Mouse (Mus musculus): Measurements from ENCODE around the gene Usp12. TPM values are rescaled to one million over a fixed set of nuclear protein-coding genes. Genes with fewer than 3 reads are reported as not detected.
"Not testable (repeated sequence)": the region's sequence is repeated elsewhere in the genome, so short reads cannot be mapped to it uniquely, and the experiment has no call there.

Gene Usp12
- polyA plus RNA-seq, 1 experiment from 2014 or later = 13.8 TPM

- Histone ChIP-seq H3K27me3 (ENCODE audit: control insufficient read depth, insufficient read depth, low read length) (no peaks in the 10 kb centered on the region), H3K4me1 (ENCODE audit: control insufficient read depth, insufficient read depth, low read length) (no peaks in the 10 kb centered on the region), H3K9me3 (ENCODE audit: control insufficient read depth, low read length) (no peaks in the 10 kb centered on the region), H3K4me2 (ENCODE audit: low read depth) (no peak overlapping the region), H3K9ac (ENCODE audit: low read length) (no peak overlapping the region), H3K4me3 (ENCODE audit: low read depth, low read length) (no peak overlapping the region), H3K27ac (ENCODE audit: low read depth, low read length) (no peak overlapping the region), H3K36me3 (ENCODE audit: control insufficient read depth, insufficient read depth, low read length) (peaks cover 12% of the 10 kb centered on the region)
- ATAC-seq (ENCODE audit: insufficient read depth, low FRiP score, low TSS enrichment) (no peak), DNase-seq (ENCODE audit: low spot score) (no peak)
- 79% methylated on average over 5 of the region's 5 CpGs for whole genome bisulfite sequencing
Measured at GRCm38 (mm10) chr5:146749857-146750256, 44.9 kb downstream of the Usp12 start.

GRCm38 (mm10) chr5:146736970-146737495 is 57.8 kb downstream of the Usp12 start:
- Histone ChIP-seq H3K27ac (ENCODE audit: low read depth, low read length) (no peak overlapping the region), H3K4me3 (ENCODE audit: low read depth, low read length) (no peak overlapping the region), H3K9ac (ENCODE audit: low read length) (no peak overlapping the region), H3K4me1 (ENCODE audit: control insufficient read depth, insufficient read depth, low read length) (no peaks in the 10 kb centered on the region), H3K36me3 (ENCODE audit: control insufficient read depth, insufficient read depth, low read length) (peaks cover 3% of the 10 kb centered on the region), H3K9me3 (ENCODE audit: control insufficient read depth, low read length) (no peaks in the 10 kb centered on the region), H3K27me3 (ENCODE audit: control insufficient read depth, insufficient read depth, low read length) (no peaks in the 10 kb centered on the region), H3K4me2 (ENCODE audit: low read depth) (no peak overlapping the region)
- ATAC-seq (ENCODE audit: insufficient read depth, low FRiP score, low TSS enrichment) (no peak), DNase-seq (ENCODE audit: low spot score) (no peak)
- WGBS = 85% methylated on average over 9 of the region's 9 CpGs

GRCm38 (mm10) chr5:146736348-146736747 is 58.5 kb downstream of the Usp12 start:
- Histone ChIP-seq H3K9ac (ENCODE audit: low read length) (no peak overlapping the region), H3K4me3 (ENCODE audit: low read depth, low read length) (no peak overlapping the region), H3K27ac (ENCODE audit: low read depth, low read length) (no peak overlapping the region), H3K9me3 (ENCODE audit: control insufficient read depth, low read length) (no peaks in the 10 kb centered on the region), H3K36me3 (ENCODE audit: control insufficient read depth, insufficient read depth, low read length) (peaks cover 3% of the 10 kb centered on the region), H3K27me3 (ENCODE audit: control insufficient read depth, insufficient read depth, low read length) (no peaks in the 10 kb centered on the region), H3K4me1 (ENCODE audit: control insufficient read depth, insufficient read depth, low read length) (no peaks in the 10 kb centered on the region), H3K4me2 (ENCODE audit: low read depth) (no peak overlapping the region)
- WGBS = 86% methylated on average over 18 of the region's 18 CpGs
- ATAC-seq (ENCODE audit: insufficient read depth, low FRiP score, low TSS enrichment) (no peak), DNase-seq (ENCODE audit: low spot score) (no peak)

- ATAC-seq (ENCODE audit: insufficient read depth, low FRiP score, low TSS enrichment); H3K27me3 ChIP-seq (ENCODE audit: control insufficient read depth, insufficient read depth, low read length); H3K4me1 ChIP-seq (ENCODE audit: control insufficient read depth, insufficient read depth, low read length); H3K9ac ChIP-seq (ENCODE audit: low read length); H3K9me3 ChIP-seq (ENCODE audit: control insufficient read depth, low read length); DNase-seq (ENCODE audit: low spot score); H3K4me2 ChIP-seq (ENCODE audit: low read depth); H3K27ac ChIP-seq (ENCODE audit: low read depth, low read length); H3K4me3 ChIP-seq (ENCODE audit: low read depth, low read length); H3K36me3 ChIP-seq (ENCODE audit: control insufficient read depth, insufficient read depth, low read length): not testable (repeated sequence)
- WGBS = 100% methylated on average over 1 of the region's 9 CpGs
Measured at GRCm38 (mm10) chr5:146735054-146735453, 59.8 kb downstream of the Usp12 start.

GRCm38 (mm10) chr5:146733888-146734640 is 60.7 kb downstream of the Usp12 start:
- 79% methylated on average over 12 of the region's 12 CpGs for WGBS
- ATAC-seq (ENCODE audit: insufficient read depth, low FRiP score, low TSS enrichment) (no peak), DNase-seq (ENCODE audit: low spot score) (no peak)
- H3K36me3 ChIP-seq (ENCODE audit: control insufficient read depth, insufficient read depth, low read length) = peaks cover 3% of the 10 kb centered on the region; the same call in 1 of the 2 replicates
- no peaks in the 10 kb centered on the region for H3K27me3 ChIP-seq (ENCODE audit: control insufficient read depth, insufficient read depth, low read length)
- no peaks in the 10 kb centered on the region for H3K4me1 ChIP-seq (ENCODE audit: control insufficient read depth, insufficient read depth, low read length)
- H3K4me3 ChIP-seq (ENCODE audit: low read depth, low read length) = no peak overlapping the region
- H3K9ac ChIP-seq (ENCODE audit: low read length) = no peak overlapping the region
- H3K27ac ChIP-seq (ENCODE audit: low read depth, low read length) = no peak overlapping the region
- H3K9me3 ChIP-seq (ENCODE audit: control insufficient read depth, low read length) = no peaks in the 10 kb centered on the region
- no peak overlapping the region for H3K4me2 ChIP-seq (ENCODE audit: low read depth)

GRCm38 (mm10) chr5:146733372-146733771 is 61.4 kb downstream of the Usp12 start:
- Histone ChIP-seq H3K27ac (ENCODE audit: low read depth, low read length) (no peak overlapping the region), H3K36me3 (ENCODE audit: control insufficient read depth, insufficient read depth, low read length) (peaks cover 3% of the 10 kb centered on the region; the same call in 1 of the 2 replicates), H3K4me2 (ENCODE audit: low read depth) (no peak overlapping the region), H3K9ac (ENCODE audit: low read length) (no peak overlapping the region), H3K9me3 (ENCODE audit: control insufficient read depth, low read length) (no peaks in the 10 kb centered on the region), H3K4me3 (ENCODE audit: low read depth, low read length) (no peak overlapping the region), H3K4me1 (ENCODE audit: control insufficient read depth, insufficient read depth, low read length) (no peaks in the 10 kb centered on the region), H3K27me3 (ENCODE audit: control insufficient read depth, insufficient read depth, low read length) (no peaks in the 10 kb centered on the region)
- no peak for DNase-seq (ENCODE audit: low spot score)
- WGBS = 85% methylated on average over 7 of the region's 7 CpGs
- ATAC-seq (ENCODE audit: insufficient read depth, low FRiP score, low TSS enrichment) = no peak

GRCm38 (mm10) chr5:146727006-146727405 is 67.8 kb downstream of the Usp12 start:
- Histone ChIP-seq H3K9ac (ENCODE audit: low read length) (no peak overlapping the region), H3K27ac (ENCODE audit: low read depth, low read length) (no peak overlapping the region), H3K36me3 (ENCODE audit: control insufficient read depth, insufficient read depth, low read length) (no peaks in the 10 kb centered on the region), H3K4me1 (ENCODE audit: control insufficient read depth, insufficient read depth, low read length) (no peaks in the 10 kb centered on the region), H3K9me3 (ENCODE audit: control insufficient read depth, low read length) (no peaks in the 10 kb centered on the region), H3K4me2 (ENCODE audit: low read depth) (no peak overlapping the region), H3K4me3 (ENCODE audit: low read depth, low read length) (no peak overlapping the region), H3K27me3 (ENCODE audit: control insufficient read depth, insufficient read depth, low read length) (no peaks in the 10 kb centered on the region)
- DNase-seq (ENCODE audit: low spot score) (no peak), ATAC-seq (ENCODE audit: insufficient read depth, low FRiP score, low TSS enrichment) (peak; percentile 31; the same call in 1 of the 2 replicates)
- WGBS = 93% methylated on average over 4 of the region's 4 CpGs

- H3K27me3 ChIP-seq (ENCODE audit: control insufficient read depth, insufficient read depth, low read length) = no peaks in the 10 kb centered on the region
- no peak overlapping the region for H3K9ac ChIP-seq (ENCODE audit: low read length)
- WGBS = 77% methylated on average over 3 of the region's 3 CpGs
- no peak overlapping the region for H3K4me2 ChIP-seq (ENCODE audit: low read depth)
- no peaks in the 10 kb centered on the region for H3K9me3 ChIP-seq (ENCODE audit: control insufficient read depth, low read length)
- DNase-seq (ENCODE audit: low spot score) = no peak
- H3K27ac ChIP-seq (ENCODE audit: low read depth, low read length) = no peak overlapping the region
- no peak for ATAC-seq (ENCODE audit: insufficient read depth, low FRiP score, low TSS enrichment)
- no peaks in the 10 kb centered on the region for H3K4me1 ChIP-seq (ENCODE audit: control insufficient read depth, insufficient read depth, low read length)
- no peaks in the 10 kb centered on the region for H3K36me3 ChIP-seq (ENCODE audit: control insufficient read depth, insufficient read depth, low read length)
- H3K4me3 ChIP-seq (ENCODE audit: low read depth, low read length) = no peak overlapping the region
Measured at GRCm38 (mm10) chr5:146724956-146725355, 69.8 kb downstream of the Usp12 start.

- no peaks in the 10 kb centered on the region for H3K27me3 ChIP-seq (ENCODE audit: control insufficient read depth, insufficient read depth, low read length)
- ATAC-seq (ENCODE audit: insufficient read depth, low FRiP score, low TSS enrichment) (no peak), DNase-seq (ENCODE audit: low spot score) (no peak)
- WGBS = 93% methylated on average over 5 of the region's 5 CpGs
- H3K4me1 ChIP-seq (ENCODE audit: control insufficient read depth, insufficient read depth, low read length) = no peaks in the 10 kb centered on the region
- H3K4me2 ChIP-seq (ENCODE audit: low read depth) = no peak overlapping the region
- no peak overlapping the region for H3K9ac ChIP-seq (ENCODE audit: low read length)
- H3K9me3 ChIP-seq (ENCODE audit: control insufficient read depth, low read length) = 0 out of 2 replicates have a peak, but pooled peaks cover 2% of the 10 kb centered on the region
- H3K4me3 ChIP-seq (ENCODE audit: low read depth, low read length) = no peak overlapping the region
- no peak overlapping the region for H3K27ac ChIP-seq (ENCODE audit: low read depth, low read length)
- H3K36me3 ChIP-seq (ENCODE audit: control insufficient read depth, insufficient read depth, low read length) = no peaks in the 10 kb centered on the region
Measured at GRCm38 (mm10) chr5:146723452-146723851, 71.4 kb downstream of the Usp12 start.

Measured in neural tube, embryonic 11.5 days (tissue).